Mouse (Mus musculus) 3134 (cell line): ENCODE results near the gene Helq.

Experiments
- DNase-seq: peaks from one replicate; pipeline ENCODE4 v3.0.0-alpha.2; 2011; ENCODE audit warnings: low spot score; ENCODE audit not compliant: insufficient read length; ENCODE audit errors: extremely low read depth

The Helq gene

DNA sequence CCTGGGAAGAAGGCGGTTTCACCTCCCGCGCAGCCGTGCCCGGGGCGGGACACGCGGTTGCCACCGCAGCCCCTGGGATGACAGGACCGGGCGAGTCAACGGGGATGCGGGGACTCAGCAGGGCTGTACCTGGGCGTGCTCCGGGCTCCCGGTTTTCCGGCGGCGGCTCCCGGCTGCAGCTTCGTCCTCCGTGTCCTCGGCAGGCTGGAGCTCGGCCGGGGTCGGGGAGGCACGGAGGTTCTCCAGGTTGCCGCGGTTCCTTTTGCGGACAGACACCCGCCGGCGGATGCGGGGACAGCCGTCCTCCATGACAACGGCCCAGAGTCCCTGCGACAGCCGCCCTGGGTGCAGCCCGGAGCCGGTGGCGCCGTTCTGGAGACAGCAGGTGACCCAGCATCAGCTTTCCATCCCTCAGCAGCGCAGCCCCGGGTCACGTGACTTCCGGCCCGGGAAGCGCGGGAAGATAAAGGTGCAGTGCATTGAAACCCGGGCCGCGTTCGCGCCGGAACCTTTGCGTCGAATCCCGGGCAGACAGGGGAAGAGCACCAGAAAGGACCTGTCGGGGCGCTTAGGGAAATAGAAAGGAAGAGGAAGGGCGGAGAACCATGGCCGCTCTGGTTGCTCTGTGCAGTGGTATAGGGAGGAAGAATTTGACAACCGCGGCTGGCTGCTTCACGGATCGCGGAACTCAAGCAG lies at the start of gene Helq, which contains the start of gene Mrps18c:
Gene Helq (minus strand): TSS at position 434 of the 696 bp plus-strand sequence.
Gene Mrps18c (plus strand): TSS at position 463 of the 696 bp plus-strand sequence.
- peak; percentile 94 for DNase-seq

DNA sequence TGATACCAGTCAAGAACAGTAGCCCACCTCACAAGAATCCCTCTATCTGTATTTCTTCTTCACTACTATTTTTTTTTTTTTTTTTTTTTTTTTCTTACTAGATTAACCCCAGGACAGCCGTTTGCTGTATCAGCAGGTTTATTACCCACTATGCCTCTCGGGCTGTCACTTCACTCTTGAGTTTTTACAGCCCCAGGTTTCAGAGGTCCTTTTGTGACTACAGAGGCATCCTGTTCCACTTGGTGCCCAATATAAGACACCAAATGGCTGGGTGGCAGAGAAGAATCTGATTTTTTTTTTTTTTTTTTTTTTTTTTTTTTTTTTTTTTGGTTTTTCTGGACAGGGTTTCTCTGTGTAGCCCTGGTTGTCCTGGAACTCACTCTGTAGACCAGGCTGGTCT lies 48.7 kb upstream of the Helq start:
- no peak for DNase-seq

DNA sequence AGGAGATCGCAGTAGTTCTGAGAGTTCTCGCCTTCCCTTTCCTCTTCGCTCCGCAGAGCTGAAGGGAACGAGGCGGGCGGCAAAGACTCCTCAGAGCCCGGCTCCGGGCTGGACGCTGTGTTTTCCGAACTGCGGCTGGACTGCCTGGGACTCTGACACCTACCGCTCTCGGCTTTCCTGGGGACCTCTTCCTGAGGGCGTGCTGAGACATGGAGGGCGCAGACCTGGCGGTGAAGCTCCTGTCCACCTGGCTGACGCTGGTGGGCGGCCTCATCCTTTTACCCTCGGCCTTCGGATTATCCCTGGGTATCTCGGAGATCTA lies 48.2 kb upstream of the Helq start:
- DNase-seq = no peak

DNA sequence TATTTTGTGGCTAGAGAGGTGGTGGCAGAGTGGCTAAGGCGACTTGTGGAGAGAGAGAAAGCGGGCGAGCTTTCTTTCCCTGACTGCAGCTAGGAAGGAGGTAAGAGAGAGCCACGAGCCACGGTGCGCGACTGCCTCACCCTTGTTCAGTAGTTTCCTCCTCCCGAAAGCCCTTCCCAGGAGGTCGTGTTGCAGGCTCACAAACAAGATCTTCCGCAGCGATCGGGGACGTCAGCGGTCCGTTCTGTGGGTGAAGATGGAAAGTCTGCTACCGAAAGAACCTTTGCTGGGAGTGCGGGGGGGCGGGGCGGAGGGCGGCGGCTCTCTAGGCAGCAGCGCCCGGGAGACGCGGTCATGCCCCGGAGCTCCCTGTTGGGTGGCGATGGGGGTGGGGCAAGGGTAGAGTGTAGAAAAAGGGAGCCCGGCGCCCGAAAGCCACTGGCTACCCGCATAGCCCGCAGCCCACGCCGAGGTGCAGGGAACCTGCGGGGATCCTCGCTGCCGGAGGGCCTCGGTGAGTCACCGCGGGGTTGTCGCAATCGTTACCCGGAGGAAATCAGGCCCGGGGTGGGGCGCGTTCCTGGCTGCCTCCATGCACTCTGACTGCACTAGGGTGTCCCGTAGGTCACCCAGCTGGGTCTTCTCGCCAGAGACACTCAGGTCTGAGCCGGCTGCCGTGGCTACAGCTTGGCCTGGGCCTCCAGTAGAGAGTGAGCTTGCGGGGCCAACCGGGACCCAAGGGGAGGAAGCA lies 47.6 kb upstream of the Helq start:
- peak; percentile 92 for DNase-seq

DNA sequence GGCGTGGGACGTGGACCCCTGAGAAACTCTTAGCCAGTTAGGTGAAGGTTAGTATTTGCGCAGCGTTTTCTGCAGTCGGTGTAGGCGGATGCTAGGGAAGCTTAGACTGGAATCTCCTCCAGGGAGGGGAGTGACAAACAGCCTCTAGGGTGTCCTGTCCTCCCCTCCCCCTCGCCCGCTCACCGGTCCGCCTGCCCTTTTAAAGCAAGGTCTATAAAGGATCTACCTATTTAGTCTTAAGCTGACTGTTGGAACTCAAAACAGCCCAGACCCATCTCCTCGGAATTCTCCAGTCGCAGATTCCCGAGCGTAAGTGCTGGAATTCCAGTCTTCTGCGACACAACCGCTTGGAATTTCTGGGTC lies 47.1 kb upstream of the Helq start, which contains the start of gene Gpat3:
Gene Gpat3 (plus strand): TSS at position 229 of the 363 bp plus-strand sequence.
- no peak for DNase-seq

DNA sequence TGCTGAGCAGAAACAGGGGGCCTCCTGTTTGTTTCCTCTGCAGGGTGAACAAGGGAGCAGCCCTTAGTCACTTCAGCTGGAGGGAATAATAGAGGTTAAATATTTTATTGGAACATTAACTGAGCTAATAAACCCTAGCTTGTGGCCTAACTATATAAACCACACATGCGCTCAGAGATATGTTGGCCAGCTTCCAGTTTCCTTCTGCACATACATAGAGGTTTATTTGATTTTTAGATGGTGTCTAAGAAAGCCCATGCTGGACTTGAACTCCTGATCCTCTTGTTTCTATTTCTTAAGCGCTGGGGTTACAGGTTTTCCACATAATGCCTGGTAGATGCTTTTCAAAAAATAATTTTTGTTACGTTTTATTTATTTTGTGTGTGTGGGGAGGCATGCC lies 46.1 kb upstream of the Helq start:
- DNase-seq = no peak

DNA sequence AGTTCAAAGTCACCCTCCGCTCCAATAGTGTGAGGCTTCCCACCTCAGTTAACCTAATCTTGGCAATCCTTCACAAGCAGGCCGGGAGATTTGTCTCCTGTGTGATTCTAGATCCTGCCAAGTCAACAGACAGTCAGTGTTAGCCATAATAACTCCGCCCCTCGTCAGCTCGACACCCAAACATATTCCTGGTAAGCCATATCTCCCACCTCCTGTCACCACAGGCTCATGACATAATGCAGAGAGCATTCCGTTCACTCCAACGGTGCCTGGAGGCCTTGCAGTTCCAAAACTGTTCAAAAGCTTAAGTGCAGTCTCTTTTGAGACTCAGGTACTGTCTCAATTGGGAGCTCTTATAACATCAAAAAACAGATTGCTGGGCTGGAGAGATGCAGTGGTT lies 39.5 kb upstream of the Helq start:
- DNase-seq = peak; percentile 22

DNA sequence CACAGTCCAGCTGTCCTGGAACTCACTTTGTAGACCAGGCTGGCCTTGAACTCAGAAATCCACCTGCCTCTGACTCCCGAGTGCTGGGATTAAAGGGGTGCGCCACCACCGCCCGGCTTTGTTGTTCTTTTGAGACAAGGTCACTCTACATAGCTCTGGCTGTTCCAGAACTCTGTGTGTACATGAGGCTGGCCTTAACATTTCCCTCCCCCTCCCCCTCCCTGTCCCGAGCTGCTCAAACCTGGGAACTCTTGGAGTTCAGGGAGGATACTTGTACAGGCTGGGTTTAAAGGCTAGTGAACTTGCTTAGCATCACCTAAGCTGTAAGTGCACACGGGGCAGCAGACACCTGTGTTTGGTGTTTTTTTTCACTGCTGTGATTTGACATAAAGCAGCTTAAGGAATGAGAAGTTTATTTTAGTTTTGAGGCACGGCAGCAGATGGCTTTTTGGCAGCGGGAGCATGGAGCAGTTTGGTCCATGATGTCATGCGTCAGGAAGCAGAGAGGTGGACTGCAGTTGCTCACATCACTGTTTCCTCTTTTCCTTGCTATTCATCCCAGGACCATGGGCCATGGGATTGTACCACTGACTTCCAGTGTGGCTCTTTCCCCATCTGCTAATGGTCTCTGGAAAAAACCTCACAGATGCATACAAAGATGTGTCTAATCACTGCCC lies 37.6 kb upstream of the Helq start:
- no peak for DNase-seq

DNA sequence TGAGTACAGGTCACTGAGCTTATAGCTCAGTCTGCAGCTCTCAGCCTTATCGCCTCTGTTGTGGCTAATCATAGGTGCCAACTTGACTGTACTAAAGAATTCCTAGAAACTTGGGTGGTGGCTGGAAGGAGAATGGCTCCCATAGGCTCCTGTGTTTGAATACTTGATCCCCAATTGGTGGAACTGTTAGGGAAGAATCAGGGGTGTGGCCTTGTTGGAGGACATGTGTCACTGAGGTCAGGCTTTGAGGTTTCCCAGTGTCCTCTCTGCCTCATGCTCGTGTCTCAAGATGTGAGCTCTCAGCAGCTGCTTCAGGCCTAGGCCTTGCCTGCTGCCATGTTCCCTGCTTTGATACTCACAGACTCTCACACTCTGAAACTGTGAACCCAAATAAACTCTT lies 35.4 kb upstream of the Helq start:
- no peak for DNase-seq

DNA sequence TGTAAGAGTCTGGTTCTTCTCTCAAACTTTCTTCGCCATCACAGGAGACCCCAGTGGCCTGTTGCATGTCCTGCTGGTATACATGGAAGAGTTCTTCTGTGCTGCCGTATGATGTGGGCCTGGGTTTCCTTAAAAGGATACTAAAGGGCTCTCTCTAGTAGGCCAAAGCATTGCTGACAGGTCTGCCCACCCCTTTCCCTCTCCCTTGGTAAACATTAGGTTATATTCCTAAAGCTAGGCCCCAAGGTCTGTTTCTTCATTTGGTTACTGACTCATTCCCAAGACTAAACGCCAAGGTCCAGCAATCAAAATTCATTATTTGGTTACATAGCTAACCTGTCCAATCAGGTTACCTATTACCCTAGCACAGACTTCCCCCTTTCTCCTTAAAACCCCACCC lies 34.3 kb upstream of the Helq start:
- DNase-seq = no peak

DNA sequence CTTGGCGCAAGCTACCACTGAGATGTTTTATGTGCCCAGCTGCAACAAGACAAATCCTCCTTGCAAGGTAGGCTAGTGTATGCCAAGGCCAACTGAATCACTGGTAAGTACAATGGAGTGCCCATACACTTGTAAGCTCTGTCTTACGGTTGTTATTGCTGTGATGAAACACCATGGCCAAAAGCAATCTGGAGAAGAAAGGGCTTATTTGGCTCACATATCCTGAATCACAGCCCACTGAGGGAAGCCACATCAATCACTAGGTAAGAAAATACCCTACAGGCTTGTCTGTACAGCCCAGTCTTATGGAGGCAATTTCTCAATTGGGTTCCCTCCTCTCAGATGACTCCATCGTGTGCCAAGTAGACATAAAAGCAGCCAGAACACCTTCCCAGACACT lies 30.3 kb upstream of the Helq start:
- DNase-seq = no peak

DNA sequence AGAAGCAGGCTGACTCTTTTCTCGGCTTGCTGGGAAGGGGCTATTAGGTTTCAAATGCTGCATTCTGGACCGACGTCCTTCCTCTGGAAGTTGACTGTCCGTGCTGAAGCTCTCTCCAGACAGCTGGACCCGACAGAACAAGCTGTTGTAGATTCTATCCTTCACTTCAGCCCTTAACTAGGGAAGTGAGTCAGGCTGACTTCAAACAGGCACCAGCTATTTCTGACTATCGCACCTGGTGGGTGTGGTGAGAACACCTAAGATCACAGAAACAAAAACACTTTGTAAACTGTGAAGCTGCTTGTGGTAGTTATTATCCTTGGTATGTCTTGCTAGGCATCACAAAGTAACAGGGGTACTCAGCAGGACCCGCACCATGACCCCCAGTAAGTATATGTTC lies 28.1 kb upstream of the Helq start:
- DNase-seq = no peak

DNA sequence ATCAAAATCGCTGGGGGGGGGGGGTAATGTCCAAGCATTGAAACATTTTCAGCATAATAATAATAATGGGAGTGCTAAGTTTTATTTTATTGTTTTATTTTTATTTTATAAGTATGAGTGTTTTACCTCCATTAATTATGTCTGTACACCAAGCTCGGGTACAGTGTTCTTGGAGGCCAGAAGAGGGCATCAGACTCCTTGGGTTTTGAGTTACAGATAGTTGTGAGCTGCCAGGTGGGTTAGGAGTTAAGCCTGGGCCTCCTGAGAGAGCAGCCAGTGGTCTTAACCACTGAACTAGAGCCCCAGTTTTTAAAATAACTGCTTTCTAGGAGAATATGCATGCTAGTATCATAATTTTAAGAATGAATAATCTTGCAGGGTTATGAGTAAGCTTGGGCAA lies 27.6 kb upstream of the Helq start:
- peak; percentile 14 for DNase-seq

DNA sequence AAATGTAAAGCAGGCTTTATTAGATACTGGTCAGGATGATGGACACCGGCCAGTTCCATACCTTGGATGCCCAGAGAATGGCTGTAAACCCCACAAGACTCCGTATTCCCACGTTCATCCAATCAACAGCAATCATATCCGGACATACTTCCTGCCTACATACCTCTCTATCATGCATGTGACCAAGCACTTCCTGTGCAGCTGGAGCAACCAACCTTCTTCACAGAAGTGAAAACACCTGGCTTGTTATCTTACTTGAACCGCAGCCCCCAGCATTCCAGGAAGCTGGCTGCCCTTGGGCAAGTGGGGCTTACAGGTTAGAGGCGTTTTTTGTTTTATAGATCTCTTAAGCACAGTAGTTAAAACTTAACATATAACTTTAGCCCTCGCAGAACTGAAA lies 24.4 kb upstream of the Helq start:
- no peak for DNase-seq

DNA sequence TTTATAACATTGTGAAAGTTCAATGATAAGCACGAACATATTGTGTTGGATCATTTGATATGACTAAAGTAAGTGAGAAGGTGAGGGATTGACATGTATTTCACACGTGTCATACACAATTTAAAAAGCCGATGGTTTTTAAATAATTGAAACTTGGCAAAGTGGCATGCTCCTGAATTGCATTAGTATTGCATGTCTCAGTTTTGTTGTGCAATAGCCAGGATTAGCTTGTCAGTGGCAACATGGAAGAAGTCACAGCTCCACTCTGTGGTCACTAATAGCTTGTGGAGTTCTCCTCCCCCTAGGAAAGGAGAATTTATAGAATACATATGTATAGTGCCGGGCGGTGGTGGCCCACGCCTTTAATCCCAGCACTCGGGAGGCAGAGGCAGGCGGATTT lies 23.0 kb upstream of the Helq start:
- peak; percentile 36 for DNase-seq

DNA sequence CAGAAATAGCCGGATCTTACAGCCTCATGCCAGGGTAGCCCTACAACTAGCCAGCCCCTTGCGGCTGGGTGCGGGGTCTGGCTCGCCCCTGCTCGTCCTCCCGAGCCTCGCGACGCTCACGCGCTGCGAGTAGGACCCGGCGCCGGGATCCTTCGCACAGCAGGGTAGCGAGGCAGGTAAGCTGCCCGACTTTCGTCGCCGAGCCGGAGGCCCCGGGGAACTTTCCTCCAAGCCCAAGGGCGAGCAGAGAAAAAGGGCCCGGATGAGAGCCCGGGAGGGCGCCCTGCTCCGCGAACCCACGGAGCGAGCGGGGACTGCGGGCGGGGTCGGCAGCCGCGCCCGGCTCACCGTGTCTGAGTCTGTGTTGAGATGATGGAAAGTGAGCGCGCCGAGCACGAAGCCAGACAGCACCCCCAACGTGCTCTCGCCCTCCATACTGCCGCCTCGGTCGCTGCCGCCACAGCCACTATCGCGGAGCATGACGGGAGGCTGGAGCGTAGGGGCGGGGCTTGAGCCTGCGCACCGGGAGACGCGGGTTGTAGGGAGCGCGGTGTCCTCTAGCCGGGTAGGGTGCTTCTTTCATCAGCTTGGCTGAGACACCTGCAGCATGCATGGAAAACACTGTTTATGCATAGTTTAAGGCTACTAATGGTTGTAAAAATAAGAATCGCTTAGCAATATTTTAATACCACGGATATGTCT lies 22.2 kb upstream of the Helq start, which contains the start of gene Abraxas1:
Gene Abraxas1 (minus strand): TSS at position 483 of the 702 bp plus-strand sequence.
- peak; percentile 81 for DNase-seq

DNA sequence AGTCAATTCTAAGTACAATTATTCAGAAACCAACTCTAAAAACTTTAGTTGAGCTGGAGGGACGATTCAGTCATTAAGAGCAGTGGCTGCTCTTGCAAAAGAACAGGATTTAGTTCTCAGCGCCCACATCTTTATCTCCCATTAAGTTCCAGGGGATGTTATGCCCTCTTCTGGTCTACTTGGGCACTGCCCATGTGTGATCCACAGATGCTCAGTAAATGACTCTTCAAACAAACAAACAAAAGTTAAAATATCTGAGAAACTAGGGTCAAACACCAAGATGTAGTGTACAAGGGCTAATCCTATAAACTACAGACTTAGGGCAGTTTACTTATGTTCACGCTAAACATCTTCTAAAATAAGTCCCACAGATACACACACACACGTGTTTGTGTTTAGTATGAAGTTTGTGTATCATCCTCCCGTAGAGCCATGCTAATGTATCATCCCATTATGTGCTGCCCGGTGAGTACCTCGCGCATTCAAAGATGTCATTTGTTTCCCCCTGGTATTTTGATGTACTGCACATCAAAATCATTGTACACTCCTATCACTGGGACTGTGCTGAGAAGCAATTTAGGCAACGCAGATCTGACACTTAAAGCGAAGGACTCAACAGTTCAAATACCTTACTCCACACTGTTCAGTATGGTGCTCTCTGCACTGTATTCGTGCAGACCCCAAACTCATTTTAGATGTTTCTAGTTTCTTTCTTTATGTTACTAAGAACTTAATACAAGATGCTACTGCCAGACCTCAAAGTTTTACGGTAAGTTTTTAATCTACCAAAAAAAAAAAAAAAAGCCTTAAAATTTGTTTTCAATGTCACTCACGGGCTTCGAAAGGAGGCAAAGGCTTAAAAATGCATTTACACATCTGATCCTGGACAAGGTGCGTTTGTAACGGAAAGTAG lies 21.4 kb upstream of the Helq start:
- peak; percentile 23 for DNase-seq

DNA sequence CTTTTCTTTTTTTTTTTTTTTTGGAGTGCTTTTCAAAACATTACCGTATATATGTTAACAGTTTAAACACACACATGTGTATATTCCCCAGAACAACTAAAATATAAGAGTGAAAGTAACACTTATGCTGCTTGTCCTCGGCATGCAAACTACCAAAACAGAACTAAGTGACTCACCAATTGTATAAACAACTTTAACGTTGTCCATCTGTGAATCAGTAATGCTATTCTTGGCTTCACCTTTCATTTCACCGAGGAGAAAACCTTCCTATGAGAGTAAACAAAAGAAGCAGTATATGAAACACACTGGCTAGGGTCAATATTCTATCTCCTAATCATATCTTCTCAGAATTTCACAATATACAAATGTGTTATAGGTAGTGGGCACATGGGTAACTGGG lies 19.9 kb upstream of the Helq start:
- no peak for DNase-seq

DNA sequence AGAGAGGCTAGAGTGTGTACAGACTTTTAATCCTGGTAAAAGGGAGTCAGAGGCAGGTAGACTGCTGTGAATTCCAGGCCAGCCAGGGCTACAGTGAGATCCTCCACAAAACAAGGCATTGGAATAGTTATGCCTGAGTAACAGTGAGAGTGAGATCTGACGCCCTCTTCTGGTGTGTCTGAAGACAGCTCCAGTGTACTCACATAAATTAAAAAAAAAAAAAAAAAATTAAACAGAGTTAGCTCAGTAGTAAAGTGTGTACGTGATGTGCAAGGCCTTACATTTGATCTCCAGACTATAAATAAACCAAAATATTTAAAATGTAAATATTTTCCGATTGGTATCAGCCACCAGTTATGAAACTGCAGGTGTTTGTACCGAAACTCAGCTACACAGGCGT lies 4.3 kb downstream of the Helq start:
- no peak for DNase-seq

DNA sequence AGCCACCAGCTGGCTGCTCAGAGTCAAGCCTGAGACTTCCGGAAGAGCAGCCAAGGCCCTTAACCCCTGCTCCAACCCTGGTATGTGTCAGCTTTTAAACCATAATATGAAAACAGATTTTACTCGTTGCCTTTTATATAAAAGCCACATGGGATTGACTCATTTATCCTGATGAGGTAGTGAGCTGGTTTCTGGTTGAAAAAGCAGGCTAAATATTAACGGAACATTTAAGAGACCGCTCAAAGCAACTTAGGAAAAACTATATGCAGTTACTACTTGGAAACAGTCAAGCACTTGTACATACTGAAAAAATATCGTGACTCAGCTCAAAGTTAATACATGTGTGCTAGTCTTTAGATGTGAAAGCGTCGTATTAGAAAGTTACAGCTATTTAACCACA lies 6.1 kb downstream of the Helq start:
- no peak for DNase-seq
